Comparison of ENCODE assay signal across 14 mouse cellular contexts in genomic region chr12:55450421-55450820, GRCm38 (mm10). TPM values are rescaled to one million over a fixed set of nuclear protein-coding genes. Genes with fewer than 3 reads are reported as not detected.
DNase-seq lines count a peak whose midpoint lies in the region; ATAC-seq and TF ChIP-seq lines count a peak whose summit lies in the region.
"Had no signal": no experiment of that assay in that cellular context is flagged by ENCODE, and none has a peak within 500 bp of the region (broad histone marks: within the 10 kb centered on the region; RNA-seq: fewer than 3 reads in every experiment).

No protein-coding gene starts in this region.

- no peak for DNase-seq in forebrain, embryonic 10.5 days (ENCODE audit: extremely low spot score, low spot score)
- DNase-seq in forebrain, embryonic 11.5 days (ENCODE audit: low spot score) = no peak
- no peak for DNase-seq in neural tube, embryonic 10.5 days (ENCODE audit: extremely low spot score, low spot score)
- DNase-seq in lung, embryonic 14.5 days = peak; percentile 57
- no peak for DNase-seq in right cerebral cortex, adult 18-20 months
- DNase-seq in left cerebral cortex, postnatal 14 days (ENCODE audit: low spot score in 2 of 2) = no peak
- DNase-seq: adrenal gland, postnatal 25 days; cerebellum, adult 18-20 months; layer of hippocampus, postnatal 36 days had no signal

- WGBS in forebrain, embryonic 10.5 days = 77% methylated on average over 16 of the region's 16 CpGs
- WGBS in forebrain, embryonic 11.5 days = 71% methylated on average over 16 of the region's 16 CpGs
- WGBS in neural tube, embryonic 13.5 days = 60% methylated on average over 16 of the region's 16 CpGs
- 38% methylated on average over 16 of the region's 16 CpGs for WGBS in lung, embryonic 14.5 days
- 34% methylated on average over 16 of the region's 16 CpGs for WGBS in stomach, embryonic 16.5 days

- no peaks in the 10 kb centered on the region for H3K27me3 ChIP-seq in forebrain, embryonic 10.5 days (ENCODE audit: poor library complexity, severe bottlenecking)
- no peaks in the 10 kb centered on the region for H3K27me3 ChIP-seq in forebrain, embryonic 11.5 days (ENCODE audit: control insufficient read depth, insufficient read depth, low read length)
- no peaks in the 10 kb centered on the region for H3K27me3 ChIP-seq in neural tube, embryonic 13.5 days
- no peaks in the 10 kb centered on the region for H3K27me3 ChIP-seq in lung, embryonic 14.5 days (ENCODE audit: insufficient read depth, low read length)
- H3K27me3 ChIP-seq in stomach, embryonic 16.5 days (ENCODE audit: control insufficient read depth, insufficient read depth, low read length) = no peaks in the 10 kb centered on the region
- H3K27me3 ChIP-seq: embryonic facial prominence, embryonic 15.5 days; heart, embryonic 13.5 days had no signal

- H3K4me2 ChIP-seq in forebrain, embryonic 11.5 days (ENCODE audit: low read depth, low read length, severe bottlenecking) = no peak overlapping the region
- H3K4me2 ChIP-seq in neural tube, embryonic 13.5 days = 0 out of 2 replicates have a peak overlapping the region, but pooled peaks have one; percentile 20
- H3K4me2 ChIP-seq in lung, embryonic 14.5 days = peak overlapping the region; percentile 31; the same call in 1 of the 2 replicates
- H3K4me2 ChIP-seq in stomach, embryonic 16.5 days (ENCODE audit: low read depth, low read length) = peak overlapping the region; percentile 23
- H3K4me2 ChIP-seq: embryonic facial prominence, embryonic 15.5 days; heart, embryonic 13.5 days had no signal

- peak overlapping the region; percentile 45; the same call in 1 of the 2 replicates for H3K27ac ChIP-seq in forebrain, embryonic 10.5 days
- no peak overlapping the region for H3K27ac ChIP-seq in forebrain, embryonic 11.5 days (ENCODE audit: low read depth, low read length)
- H3K27ac ChIP-seq in neural tube, embryonic 13.5 days (replicated peaks) = no peak overlapping the region
- H3K27ac ChIP-seq in lung, embryonic 14.5 days (ENCODE audit: low read depth) = no peak overlapping the region
- no peak overlapping the region for H3K27ac ChIP-seq in stomach, embryonic 16.5 days (ENCODE audit: low read length)
- H3K27ac ChIP-seq: embryonic facial prominence, embryonic 15.5 days; heart, embryonic 13.5 days; liver, embryonic 14.5 days had no signal

- intact Hi-C loops in left cerebral cortex, postnatal 14 days (cut with DNase I) = no loop called here

- no peaks in the 10 kb centered on the region for H3K9me3 ChIP-seq in forebrain, embryonic 10.5 days
- H3K9me3 ChIP-seq in forebrain, embryonic 11.5 days (ENCODE audit: control insufficient read depth, low read length) = no peaks in the 10 kb centered on the region
- H3K9me3 ChIP-seq in neural tube, embryonic 13.5 days = no peaks in the 10 kb centered on the region
- H3K9me3 ChIP-seq in lung, embryonic 14.5 days (ENCODE audit: low read depth, low read length) = no peaks in the 10 kb centered on the region
- H3K9me3 ChIP-seq in stomach, embryonic 16.5 days (replicated peaks; ENCODE audit: control insufficient read depth, low read length) = no peaks in the 10 kb centered on the region
- H3K9me3 ChIP-seq: embryonic facial prominence, embryonic 15.5 days; heart, embryonic 13.5 days had no signal

- H3K4me3 ChIP-seq in forebrain, embryonic 10.5 days = no peak overlapping the region
- no peak overlapping the region for H3K4me3 ChIP-seq in forebrain, embryonic 11.5 days (ENCODE audit: low read depth, low read length)
- H3K4me3 ChIP-seq in neural tube, embryonic 13.5 days = no peak overlapping the region
- no peak overlapping the region for H3K4me3 ChIP-seq in lung, embryonic 14.5 days (ENCODE audit: low read depth, low read length)
- H3K4me3 ChIP-seq in stomach, embryonic 16.5 days (replicated peaks; ENCODE audit: low read length) = no peak overlapping the region
- H3K4me3 ChIP-seq: embryonic facial prominence, embryonic 15.5 days; heart, embryonic 13.5 days had no signal

- no peaks in the 10 kb centered on the region for H3K36me3 ChIP-seq in forebrain, embryonic 10.5 days (replicated peaks)
- H3K36me3 ChIP-seq in forebrain, embryonic 11.5 days (ENCODE audit: control insufficient read depth, insufficient read depth, low read length) = no peaks in the 10 kb centered on the region
- no peaks in the 10 kb centered on the region for H3K36me3 ChIP-seq in neural tube, embryonic 13.5 days
- no peaks in the 10 kb centered on the region for H3K36me3 ChIP-seq in lung, embryonic 14.5 days (ENCODE audit: insufficient read depth)
- H3K36me3 ChIP-seq in stomach, embryonic 16.5 days (ENCODE audit: control insufficient read depth, insufficient read depth, low read length) = no peaks in the 10 kb centered on the region
- H3K36me3 ChIP-seq: embryonic facial prominence, embryonic 15.5 days; heart, embryonic 13.5 days had no signal

- H3K9ac ChIP-seq in forebrain, embryonic 11.5 days (ENCODE audit: low read length) = no peak overlapping the region
- H3K9ac ChIP-seq in neural tube, embryonic 13.5 days = no peak overlapping the region
- H3K9ac ChIP-seq in lung, embryonic 14.5 days = no peak overlapping the region
- H3K9ac ChIP-seq in stomach, embryonic 16.5 days (ENCODE audit: low read length) = no peak overlapping the region
- H3K9ac ChIP-seq: embryonic facial prominence, embryonic 15.5 days; heart, embryonic 13.5 days; liver, embryonic 14.5 days had no signal

- no peak for TF ChIP-seq CTCF in lung, embryonic 14.5 days (IDR thresholded peaks at IDR 0.05; ENCODE audit: low read depth)

- peaks cover 39% of the 10 kb centered on the region for H3K4me1 ChIP-seq in forebrain, embryonic 10.5 days
- H3K4me1 ChIP-seq in forebrain, embryonic 11.5 days (replicated peaks; ENCODE audit: control insufficient read depth, insufficient read depth, low read length) = peaks cover 9% of the 10 kb centered on the region
- peaks cover 24% of the 10 kb centered on the region for H3K4me1 ChIP-seq in neural tube, embryonic 13.5 days (replicated peaks)
- H3K4me1 ChIP-seq in lung, embryonic 14.5 days (ENCODE audit: insufficient read depth) = peaks cover 23% of the 10 kb centered on the region
- H3K4me1 ChIP-seq in stomach, embryonic 16.5 days (ENCODE audit: control insufficient read depth, insufficient read depth, low read length) = peaks cover 31% of the 10 kb centered on the region

- ATAC-seq in forebrain, embryonic 11.5 days (replicated peaks; ENCODE audit: low FRiP score) = no peak
- ATAC-seq in neural tube, embryonic 13.5 days (ENCODE audit: low read depth) = no peak
- no peak for ATAC-seq in lung, embryonic 14.5 days (ENCODE audit: insufficient read depth)
- ATAC-seq in stomach, embryonic 16.5 days (ENCODE audit: insufficient read depth, low FRiP score) = no peak

RNA-seq across cellular contexts. Expression of gene Nfkbia, which starts 42.0 kb away (rescaled TPM):
- 34.3 and 36.1 TPM in 2 replicates for polyA plus RNA-seq in forebrain, embryonic 10.5 days (2016; fragmentation: Nextera tagmentation; extraction: Ambion mirVana)
- polyA plus RNA-seq in forebrain, embryonic 11.5 days (2014; fragmentation: Nextera tagmentation; extraction: Ambion mirVana) = 40.8 and 41.2 TPM in 2 replicates
- 51.4 and 53.3 TPM in 2 replicates for polyA plus RNA-seq in neural tube, embryonic 13.5 days (2015; fragmentation: Nextera tagmentation; extraction: Ambion mirVana)
- polyA plus RNA-seq in lung, embryonic 14.5 days (2014; fragmentation: Nextera tagmentation; extraction: Ambion mirVana) = 81.0 and 93.6 TPM in 2 replicates
- 86.6 and 93.5 TPM in 2 replicates for polyA plus RNA-seq in stomach, embryonic 16.5 days (2015; fragmentation: Nextera tagmentation; extraction: Ambion mirVana)
- total RNA-seq in left cerebral cortex, postnatal 14 days (2021) = 10 to 100 TPM; 28.3 to 46.4 TPM
